Mouse (Mus musculus) myocyte (in vitro differentiated cells): ENCODE measurements around the gene Tmem114.

Experiments
- CEBPB ChIP-seq: IDR thresholded peaks from 2 replicates; pipeline ENCODE4 v1.6.1; 2011; ENCODE audit warnings: mild to moderate bottlenecking, moderate library complexity; ENCODE audit not compliant: poor library complexity, insufficient read depth, severe bottlenecking
- E2F4 ChIP-seq: IDR thresholded peaks from one replicate; pipeline ENCODE4 v1.6.1; 2011; ENCODE audit warnings: mild to moderate bottlenecking, control low read depth, moderate library complexity; ENCODE audit not compliant: insufficient read depth
- MAX ChIP-seq: IDR thresholded peaks from one replicate; pipeline ENCODE4 v1.6.1; 2011; ENCODE audit warnings: low read depth, mild to moderate bottlenecking, control low read depth
- MYOD1 ChIP-seq, 3 experiments: IDR thresholded peaks; one replicate each; pipeline ENCODE4 v1.6.1; 2011; ENCODE audit warnings: control low read depth in 2 of 3, low read depth in 2 of 3, mild to moderate bottlenecking in 2 of 3, moderate library complexity in 1 of 3; ENCODE audit not compliant: insufficient read length in 2 of 3, control insufficient read depth in 1 of 3
- MYOG ChIP-seq, 3 experiments: IDR thresholded peaks; one replicate each; pipeline ENCODE4 v1.6.1; 2011; ENCODE audit warnings: control low read depth in 2 of 3, low read depth in 2 of 3, mild to moderate bottlenecking in 2 of 3; ENCODE audit not compliant: insufficient read length in 2 of 3, control insufficient read depth in 1 of 3, insufficient read depth in 1 of 3
- POLR2A ChIP-seq: IDR thresholded peaks from one replicate; pipeline ENCODE4 v1.6.1; 2011; ENCODE audit warnings: low read depth, mild to moderate bottlenecking, control low read depth, moderate library complexity; ENCODE audit not compliant: insufficient read length
- POLR2AphosphoS2 ChIP-seq: IDR thresholded peaks from one replicate; pipeline ENCODE4 v1.6.1; 2011; ENCODE audit warnings: low read depth, control low read depth; ENCODE audit not compliant: insufficient read length
- REST ChIP-seq: IDR thresholded peaks from one replicate; pipeline ENCODE4 v1.6.1; 2011; ENCODE audit warnings: mild to moderate bottlenecking, control low read depth, moderate library complexity; ENCODE audit not compliant: insufficient read depth, insufficient read length
- SRF ChIP-seq: IDR thresholded peaks from one replicate; pipeline ENCODE4 v1.6.1; 2011; ENCODE audit warnings: low read depth; ENCODE audit not compliant: control insufficient read depth, insufficient read length
- TCF12 ChIP-seq: IDR thresholded peaks from one replicate; pipeline ENCODE4 v1.6.1; 2011; ENCODE audit warnings: mild to moderate bottlenecking, control low read depth; ENCODE audit not compliant: poor library complexity, insufficient read depth, severe bottlenecking
- TCF3 ChIP-seq: IDR thresholded peaks from one replicate; pipeline ENCODE4 v1.6.1; 2011; ENCODE audit warnings: low read depth, control low read depth; ENCODE audit not compliant: insufficient read length
- USF1 ChIP-seq: IDR thresholded peaks from one replicate; pipeline ENCODE4 v1.6.1; 2011; ENCODE audit warnings: low read depth, mild to moderate bottlenecking, control low read depth, moderate library complexity

DNA sequence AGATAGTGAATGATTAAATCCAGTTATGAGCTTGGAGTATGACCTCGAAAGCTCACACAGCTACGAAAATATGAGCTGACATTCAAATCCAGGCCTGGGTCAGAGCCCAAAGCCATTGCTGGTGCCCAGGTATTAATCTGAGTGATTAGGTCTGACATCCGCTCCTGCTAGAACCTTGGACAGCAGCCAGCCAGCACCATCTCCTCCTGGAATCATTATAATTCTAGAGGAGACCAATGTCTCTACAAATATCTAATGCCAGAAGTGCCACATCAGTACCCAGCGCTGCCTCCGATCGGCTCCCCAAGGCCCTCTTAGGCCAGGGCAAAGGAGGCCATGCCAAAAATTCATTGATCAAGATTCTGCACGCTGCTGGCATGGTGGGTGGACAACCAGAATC lies 20.0 kb upstream of the Tmem114 start:
- no peak for TF ChIP-seq POLR2A
- TF ChIP-seq POLR2AphosphoS2, result no peak
- TF ChIP-seq E2F4, result no peak
- TF ChIP-seq USF1, result no peak
- TF ChIP-seq MYOD1 (IDR thresholded peaks at IDR 0.05; ENCODE audit: control insufficient read depth in 1 of 3, insufficient read length in 2 of 3, low read depth in 2 of 3), result no peak
- no peak for TF ChIP-seq MYOG (IDR thresholded peaks at IDR 0.05; ENCODE audit: control insufficient read depth in 1 of 3, insufficient read depth in 1 of 3, insufficient read length in 2 of 3, low read depth in 2 of 3)
- TF ChIP-seq CEBPB, result no peak
- no peak for TF ChIP-seq MAX
- TF ChIP-seq TCF12, result no peak
- TF ChIP-seq TCF3, result no peak
- no peak for TF ChIP-seq REST
- no peak for TF ChIP-seq SRF
